Mouse (Mus musculus): ENCODE data around the gene Zfp185. TPM values are rescaled to one million over a fixed set of nuclear protein-coding genes. Genes with fewer than 3 reads are reported as not detected.
"Not testable (repeated sequence)": the region's sequence is repeated elsewhere in the genome, so short reads cannot be mapped to it uniquely, and the experiment has no call there.

Zfp185 gene
- polyA plus RNA-seq, 1 experiment = not detected

DNA sequence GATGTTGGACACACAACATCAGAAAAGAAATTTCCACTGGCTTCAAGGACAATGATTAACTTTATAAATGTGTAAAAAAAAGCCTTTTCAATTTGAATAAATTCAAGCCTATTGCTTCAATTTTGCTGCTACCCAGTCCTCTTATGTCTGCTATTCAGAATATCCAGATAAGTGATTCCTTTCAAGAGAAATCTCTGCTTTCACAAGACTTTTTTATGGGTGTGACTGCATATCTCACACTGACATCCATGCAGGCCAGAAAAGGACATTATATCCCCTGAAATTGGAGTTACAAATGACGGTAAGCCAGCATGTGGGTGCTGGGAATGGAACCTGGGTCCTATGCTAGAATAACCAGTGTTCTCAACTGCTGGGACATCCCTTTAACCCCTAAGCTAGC, 74.4 kb downstream of the Zfp185 start:
- no peak overlapping the region for H3K4me3 ChIP-seq
- H3K27me3 ChIP-seq (ENCODE audit: control insufficient read depth, insufficient read depth, insufficient read length) = peaks cover 21% of the 10 kb centered on the region
- no peak for TF ChIP-seq E2F4 (IDR thresholded peaks at IDR 0.05; ENCODE audit: insufficient read depth)
- TF ChIP-seq SRF (IDR thresholded peaks at IDR 0.05; ENCODE audit: control insufficient read depth, insufficient read length, low read depth) = no peak
- TF ChIP-seq REST (IDR thresholded peaks at IDR 0.05; ENCODE audit: insufficient read depth, insufficient read length) = no peak
- no peak for TF ChIP-seq TCF3 (IDR thresholded peaks at IDR 0.05; ENCODE audit: insufficient read length, low read depth)
- TF ChIP-seq POLR2A (IDR thresholded peaks at IDR 0.05; ENCODE audit: insufficient read length, low read depth) = no peak
- no peak for TF ChIP-seq USF1 (IDR thresholded peaks at IDR 0.05; ENCODE audit: low read depth)
- TF ChIP-seq POLR2AphosphoS2 (IDR thresholded peaks at IDR 0.05; ENCODE audit: insufficient read length, low read depth) = no peak
- TF ChIP-seq MYOG (IDR thresholded peaks at IDR 0.05; ENCODE audit: control insufficient read depth in 1 of 3, insufficient read depth in 1 of 3, insufficient read length in 2 of 3, low read depth in 2 of 3) = no peak
- no peak for TF ChIP-seq MAX (IDR thresholded peaks at IDR 0.05; ENCODE audit: low read depth)
- no peak for TF ChIP-seq MYOD1 (IDR thresholded peaks at IDR 0.05; ENCODE audit: control insufficient read depth in 1 of 3, insufficient read length in 2 of 3, low read depth in 2 of 3)
- no peak for TF ChIP-seq CEBPB (IDR thresholded peaks at IDR 0.05; ENCODE audit: insufficient read depth, poor library complexity, severe bottlenecking)
- TF ChIP-seq TCF12 (IDR thresholded peaks at IDR 0.05; ENCODE audit: insufficient read depth, poor library complexity, severe bottlenecking) = no peak
- H3K4me2 ChIP-seq (ENCODE audit: low read depth) = no peak overlapping the region
- H3K36me3 ChIP-seq (ENCODE audit: control insufficient read depth, insufficient read depth) = no peaks in the 10 kb centered on the region
- no peak overlapping the region for H3ac ChIP-seq (ENCODE audit: control insufficient read depth, insufficient read length)
- H3K79me2 ChIP-seq (ENCODE audit: control insufficient read depth, insufficient read depth) = no peaks in the 10 kb centered on the region

DNA sequence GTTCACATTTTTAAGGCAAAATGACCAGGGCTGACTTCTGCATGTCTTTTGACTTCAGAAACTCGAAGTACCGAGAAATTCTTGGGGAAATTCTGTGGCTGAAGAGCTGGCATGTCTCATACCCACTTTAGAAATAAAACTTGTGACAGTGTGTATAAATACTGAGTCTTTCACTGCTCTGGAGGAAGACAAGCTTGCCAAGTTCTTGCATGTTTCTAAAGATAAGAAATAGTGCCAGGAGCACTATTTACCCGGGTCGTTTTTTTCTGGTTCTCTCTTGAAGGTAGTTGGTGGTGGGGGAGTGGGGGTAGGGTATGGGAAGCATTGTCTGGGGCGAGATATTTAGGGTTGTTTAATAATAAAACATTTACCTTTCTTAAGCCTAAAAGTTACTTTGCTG, 75.2 kb downstream of the Zfp185 start:
- no peak for TF ChIP-seq MYOG (IDR thresholded peaks at IDR 0.05; ENCODE audit: control insufficient read depth in 1 of 3, insufficient read depth in 1 of 3, insufficient read length in 2 of 3, low read depth in 2 of 3)
- TF ChIP-seq POLR2A (IDR thresholded peaks at IDR 0.05; ENCODE audit: insufficient read length, low read depth) = no peak
- TF ChIP-seq TCF12 (IDR thresholded peaks at IDR 0.05; ENCODE audit: insufficient read depth, poor library complexity, severe bottlenecking) = no peak
- TF ChIP-seq E2F4 (IDR thresholded peaks at IDR 0.05; ENCODE audit: insufficient read depth) = no peak
- TF ChIP-seq SRF (IDR thresholded peaks at IDR 0.05; ENCODE audit: control insufficient read depth, insufficient read length, low read depth) = no peak
- no peak for TF ChIP-seq TCF3 (IDR thresholded peaks at IDR 0.05; ENCODE audit: insufficient read length, low read depth)
- TF ChIP-seq REST (IDR thresholded peaks at IDR 0.05; ENCODE audit: insufficient read depth, insufficient read length) = no peak
- TF ChIP-seq MYOD1 (IDR thresholded peaks at IDR 0.05; ENCODE audit: control insufficient read depth in 1 of 3, insufficient read length in 2 of 3, low read depth in 2 of 3) = no peak
- TF ChIP-seq CEBPB (IDR thresholded peaks at IDR 0.05; ENCODE audit: insufficient read depth, poor library complexity, severe bottlenecking) = no peak
- H3K4me3 ChIP-seq = no peak overlapping the region
- no peak overlapping the region for H3K4me2 ChIP-seq (ENCODE audit: low read depth)
- H3K36me3 ChIP-seq (ENCODE audit: control insufficient read depth, insufficient read depth) = no peaks in the 10 kb centered on the region
- H3K27me3 ChIP-seq (ENCODE audit: control insufficient read depth, insufficient read depth, insufficient read length) = peaks cover 21% of the 10 kb centered on the region
- no peak overlapping the region for H3ac ChIP-seq (ENCODE audit: control insufficient read depth, insufficient read length)
- H3K79me2 ChIP-seq (ENCODE audit: control insufficient read depth, insufficient read depth) = no peaks in the 10 kb centered on the region

DNA sequence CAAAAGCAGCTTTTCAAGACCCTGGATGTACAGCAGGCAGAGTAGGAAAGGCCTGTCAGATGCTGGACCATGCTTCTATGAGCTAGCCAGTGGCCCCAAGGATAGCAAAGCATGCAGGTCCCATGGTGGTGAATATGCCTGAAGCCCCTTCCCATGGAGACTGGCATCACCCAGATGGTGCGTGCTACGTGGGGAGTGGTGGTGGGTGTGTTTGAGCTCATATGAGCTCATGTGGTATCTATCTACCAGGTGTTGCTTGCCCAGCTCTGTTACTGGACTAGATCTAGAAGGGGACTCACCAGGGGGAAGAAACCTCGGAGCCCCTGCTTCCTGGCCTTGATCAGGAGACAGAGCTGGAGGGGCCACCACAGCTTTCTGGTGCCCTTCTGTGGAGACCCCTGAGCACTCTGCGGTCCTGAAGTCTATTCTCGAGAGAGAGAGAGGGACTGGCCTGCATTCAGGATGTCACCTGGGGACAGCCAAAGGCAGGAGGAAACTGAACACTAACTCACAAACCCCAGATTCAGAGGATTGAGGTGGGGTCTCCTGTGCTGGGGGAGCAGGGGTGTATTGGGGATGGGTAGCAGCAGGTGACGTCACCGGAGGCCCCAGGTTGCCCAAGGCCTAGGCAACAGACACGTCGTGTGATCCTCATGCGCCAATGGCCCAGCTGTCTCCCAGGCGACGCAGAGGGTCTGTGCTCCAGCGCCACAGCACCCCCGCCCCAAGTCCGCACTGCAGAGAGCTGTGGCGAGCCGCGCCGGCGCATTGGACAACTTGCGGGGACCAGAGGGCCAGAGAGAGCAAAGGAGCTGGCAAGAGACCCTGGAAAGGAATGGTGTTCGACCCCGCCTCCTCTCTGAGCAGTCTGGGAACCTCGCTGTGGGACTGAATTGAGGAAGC, 76.6 kb downstream of the Zfp185 start:
- H3K36me3 ChIP-seq (ENCODE audit: control insufficient read depth, insufficient read depth) = no peaks in the 10 kb centered on the region
- peaks cover 21% of the 10 kb centered on the region for H3K27me3 ChIP-seq (ENCODE audit: control insufficient read depth, insufficient read depth, insufficient read length)

DNA sequence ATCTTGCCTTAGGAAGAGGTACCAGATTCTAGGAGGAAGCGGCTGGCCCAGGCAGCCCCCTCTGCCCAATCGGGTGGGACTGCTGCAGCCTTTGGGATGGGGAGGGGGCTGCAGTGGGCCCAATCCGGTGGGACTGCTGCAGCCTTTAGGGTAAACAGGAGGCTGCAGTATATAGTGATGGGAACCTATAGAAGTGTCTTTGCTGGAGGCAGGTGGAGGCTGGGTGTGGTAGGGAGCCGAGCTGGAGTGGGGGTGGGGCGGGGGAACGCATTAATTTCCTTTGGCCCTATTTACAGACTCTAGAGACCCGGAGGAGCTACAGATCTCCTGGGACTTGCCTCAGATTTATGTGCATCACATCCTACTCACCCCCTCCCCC, 77.3 kb downstream of the Zfp185 start, which contains the start of gene Pnma3:
Pnma3 (plus strand) TSS at position 373 of the 379 bp plus-strand sequence.
- peaks cover 21% of the 10 kb centered on the region for H3K27me3 ChIP-seq (ENCODE audit: control insufficient read depth, insufficient read depth, insufficient read length)
- H3K79me2 ChIP-seq (ENCODE audit: control insufficient read depth, insufficient read depth) = no peaks in the 10 kb centered on the region
- no peaks in the 10 kb centered on the region for H3K36me3 ChIP-seq (ENCODE audit: control insufficient read depth, insufficient read depth)
- no peak within 1 kb of the TSS for H3K4me3 ChIP-seq
- H3ac ChIP-seq (ENCODE audit: control insufficient read depth, insufficient read length) = no peak within 1 kb of the TSS
- no peak for TF ChIP-seq REST (IDR thresholded peaks at IDR 0.05; ENCODE audit: insufficient read depth, insufficient read length)
- no peak within 1 kb of the TSS for H3K4me2 ChIP-seq (ENCODE audit: low read depth)

More for the DNA sequence above, 76.6 kb downstream of the Zfp185 start:
- H3K79me2 ChIP-seq (ENCODE audit: control insufficient read depth, insufficient read depth) = no peaks in the 10 kb centered on the region
- no peak for TF ChIP-seq USF1 (IDR thresholded peaks at IDR 0.05; ENCODE audit: low read depth)
- no peak for TF ChIP-seq POLR2A (IDR thresholded peaks at IDR 0.05; ENCODE audit: insufficient read length, low read depth)
- no peak for TF ChIP-seq MYOG (IDR thresholded peaks at IDR 0.05; ENCODE audit: control insufficient read depth in 1 of 3, insufficient read depth in 1 of 3, insufficient read length in 2 of 3, low read depth in 2 of 3)
- TF ChIP-seq MYOD1 (IDR thresholded peaks at IDR 0.05; ENCODE audit: control insufficient read depth in 1 of 3, insufficient read length in 2 of 3, low read depth in 2 of 3) = no peak
- no peak for TF ChIP-seq TCF12 (IDR thresholded peaks at IDR 0.05; ENCODE audit: insufficient read depth, poor library complexity, severe bottlenecking)
- TF ChIP-seq MAX (IDR thresholded peaks at IDR 0.05; ENCODE audit: low read depth) = no peak
- no peak for TF ChIP-seq E2F4 (IDR thresholded peaks at IDR 0.05; ENCODE audit: insufficient read depth)
- no peak overlapping the region for H3ac ChIP-seq (ENCODE audit: control insufficient read depth, insufficient read length)
- no peak overlapping the region for H3K4me2 ChIP-seq (ENCODE audit: low read depth)
- no peak overlapping the region for H3K4me3 ChIP-seq

DNA sequence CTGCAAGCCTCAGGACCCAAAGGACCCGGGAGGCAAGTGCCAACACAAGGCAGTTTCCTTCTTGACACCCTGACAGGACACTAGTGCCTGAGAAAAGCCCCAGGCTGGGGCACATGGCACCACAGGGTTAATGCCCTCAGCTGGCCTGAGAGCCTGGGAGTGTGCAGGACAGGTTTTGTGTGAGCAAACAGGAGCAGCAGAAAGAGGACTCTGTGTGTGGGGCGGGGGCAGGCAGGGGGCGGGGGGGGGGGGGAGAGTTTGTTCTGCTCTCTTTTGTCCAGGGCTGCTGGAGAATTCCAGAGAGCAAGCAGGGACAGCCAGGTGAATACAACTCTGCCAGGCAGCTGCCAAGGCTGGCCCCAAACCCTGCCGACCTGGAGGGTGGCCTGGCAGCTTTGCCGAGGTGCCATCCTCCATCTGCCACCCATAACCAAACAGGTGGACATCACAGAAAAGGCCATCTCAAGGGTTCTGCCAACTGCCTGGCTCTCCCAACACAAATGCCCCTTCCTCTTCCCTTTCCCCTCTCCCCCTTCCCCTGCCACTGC, 79.7 kb downstream of the Zfp185 start:
- peaks cover 21% of the 10 kb centered on the region for H3K27me3 ChIP-seq (ENCODE audit: control insufficient read depth, insufficient read depth, insufficient read length)
- H3K4me3 ChIP-seq; H3K79me2 ChIP-seq (ENCODE audit: control insufficient read depth, insufficient read depth); H3K36me3 ChIP-seq (ENCODE audit: control insufficient read depth, insufficient read depth); H3K4me2 ChIP-seq (ENCODE audit: low read depth); H3ac ChIP-seq (ENCODE audit: control insufficient read depth, insufficient read length): not testable (repeated sequence)

Other genes with a start within 250 kb of the Zfp185 start
- gene Gabrq, start 162.2 kb upstream of the Zfp185 start, polyA plus RNA-seq (2012; fragmentation: generic; extraction: Trizol) = not detected
- gene Cetn2, start 68.9 kb upstream of the Zfp185 start, polyA plus RNA-seq (2012; fragmentation: generic; extraction: Trizol) = 22.3 TPM
- gene Nsdhl, start 68.8 kb upstream of the Zfp185 start, polyA plus RNA-seq (2012; fragmentation: generic; extraction: Trizol) = 74.4 TPM
- 0.07 TPM for gene Pnma5, start 49.8 kb downstream of the Zfp185 start, polyA plus RNA-seq (2012; fragmentation: generic; extraction: Trizol)
- gene Pnma3, start 77.4 kb downstream of the Zfp185 start, polyA plus RNA-seq (2012; fragmentation: generic; extraction: Trizol) = not detected
- gene Xlr4a, start 95.1 kb downstream of the Zfp185 start, polyA plus RNA-seq (2012; fragmentation: generic; extraction: Trizol) = 0.55 TPM
- gene Xlr3a, start 109.8 kb downstream of the Zfp185 start, polyA plus RNA-seq (2012; fragmentation: generic; extraction: Trizol) = 1.9 TPM
- not detected for gene Gm14685, start 129.7 kb downstream of the Zfp185 start, polyA plus RNA-seq (2012; fragmentation: generic; extraction: Trizol)
- not detected for gene Xlr5b, start 161.5 kb downstream of the Zfp185 start, polyA plus RNA-seq (2012; fragmentation: generic; extraction: Trizol)
- not detected for gene DXBay18, start 162.1 kb downstream of the Zfp185 start, polyA plus RNA-seq (2012; fragmentation: generic; extraction: Trizol)
- not detected for gene Spin2d, start 189.7 kb downstream of the Zfp185 start, polyA plus RNA-seq (2012; fragmentation: generic; extraction: Trizol)
- 0.40 TPM for gene Xlr3b, start 204.9 kb downstream of the Zfp185 start, polyA plus RNA-seq (2012; fragmentation: generic; extraction: Trizol)
- gene Xlr4b, start 227.0 kb downstream of the Zfp185 start, polyA plus RNA-seq (2012; fragmentation: generic; extraction: Trizol) = 0.05 TPM
- 4.5 TPM for gene F8a, start 241.0 kb downstream of the Zfp185 start, polyA plus RNA-seq (2012; fragmentation: generic; extraction: Trizol)

Measured in myocyte (in vitro differentiated cells).